Mouse (Mus musculus): ENCODE results near the gene Lgmn. TPM values are rescaled to one million over a fixed set of nuclear protein-coding genes. Genes with fewer than 3 reads are reported as not detected.

The Lgmn gene
- polyA plus RNA-seq (2014; fragmentation: Nextera tagmentation; extraction: Ambion mirVana), result 84.7 and 90.1 TPM in 2 replicates

- Histone ChIP-seq H3K27ac (ENCODE audit: low read length) (no peak within 1 kb of the TSS), H3K9ac (replicated peaks; ENCODE audit: low read depth, low read length) (peak within 1 kb of the TSS; percentile 39; the same call in 1 of the 2 replicates), H3K4me3 (ENCODE audit: low read depth, low read length) (peak within 1 kb of the TSS; percentile 57), H3K36me3 (ENCODE audit: control insufficient read depth, insufficient read depth, low read length) (no peaks in the 10 kb centered on the region), H3K27me3 (ENCODE audit: control insufficient read depth, insufficient read depth, low read length) (no peaks in the 10 kb centered on the region), H3K9me3 (ENCODE audit: control insufficient read depth, low read depth, low read length) (no peaks in the 10 kb centered on the region), H3K4me2 (replicated peaks; ENCODE audit: low read depth, low read length) (peak within 1 kb of the TSS; percentile 52), H3K4me1 (ENCODE audit: control insufficient read depth, insufficient read depth, low read length) (no peaks in the 10 kb centered on the region)
- whole genome bisulfite sequencing, result under 1% methylated on average over 28 of the region's 28 CpGs
- ATAC-seq (ENCODE audit: insufficient number of reproducible peaks, insufficient read depth, low FRiP score, low read depth), result peak; percentile 99
Measured at GRCm38 (mm10) chr12:102439632-102440023, at the start of gene Lgmn. Lgmn (minus strand) TSS chr12:102439813.

- no peak overlapping the region for H3K4me3 ChIP-seq (ENCODE audit: low read depth, low read length)
- no peaks in the 10 kb centered on the region for H3K9me3 ChIP-seq (ENCODE audit: control insufficient read depth, low read depth, low read length)
- H3K36me3 ChIP-seq (ENCODE audit: control insufficient read depth, insufficient read depth, low read length), result peaks cover 56% of the 10 kb centered on the region
- no peak overlapping the region for H3K9ac ChIP-seq (replicated peaks; ENCODE audit: low read depth, low read length)
- 67% methylated on average over 3 of the region's 3 CpGs for WGBS
- no peaks in the 10 kb centered on the region for H3K27me3 ChIP-seq (ENCODE audit: control insufficient read depth, insufficient read depth, low read length)
- H3K4me1 ChIP-seq (ENCODE audit: control insufficient read depth, insufficient read depth, low read length), result no peaks in the 10 kb centered on the region
- H3K4me2 ChIP-seq (replicated peaks; ENCODE audit: low read depth, low read length), result no peak overlapping the region
- ATAC-seq (ENCODE audit: insufficient number of reproducible peaks, insufficient read depth, low FRiP score, low read depth), result no peak
- H3K27ac ChIP-seq (ENCODE audit: low read length), result no peak overlapping the region
Measured at GRCm38 (mm10) chr12:102484946-102485345, 45.3 kb upstream of the Lgmn start.

- H3K36me3 ChIP-seq (ENCODE audit: control insufficient read depth, insufficient read depth, low read length), result peaks cover 52% of the 10 kb centered on the region
- H3K9me3 ChIP-seq (ENCODE audit: control insufficient read depth, low read depth, low read length), result no peaks in the 10 kb centered on the region
- no peak overlapping the region for H3K27ac ChIP-seq (ENCODE audit: low read length)
- no peak overlapping the region for H3K4me3 ChIP-seq (ENCODE audit: low read depth, low read length)
- 93% methylated on average over 4 of the region's 4 CpGs for WGBS
- H3K9ac ChIP-seq (replicated peaks; ENCODE audit: low read depth, low read length), result no peak overlapping the region
- no peak for ATAC-seq (ENCODE audit: insufficient number of reproducible peaks, insufficient read depth, low FRiP score, low read depth)
- H3K27me3 ChIP-seq (ENCODE audit: control insufficient read depth, insufficient read depth, low read length), result no peaks in the 10 kb centered on the region
- H3K4me2 ChIP-seq (replicated peaks; ENCODE audit: low read depth, low read length), result no peak overlapping the region
- H3K4me1 ChIP-seq (ENCODE audit: control insufficient read depth, insufficient read depth, low read length), result no peaks in the 10 kb centered on the region
Measured at GRCm38 (mm10) chr12:102480481-102480880, 40.9 kb upstream of the Lgmn start.

GRCm38 (mm10) chr12:102474411-102474810, 34.8 kb upstream of the Lgmn start:
- Histone ChIP-seq H3K9me3 (ENCODE audit: control insufficient read depth, low read depth, low read length) (no peaks in the 10 kb centered on the region), H3K36me3 (ENCODE audit: control insufficient read depth, insufficient read depth, low read length) (peaks cover 37% of the 10 kb centered on the region), H3K27ac (ENCODE audit: low read length) (no peak overlapping the region), H3K9ac (replicated peaks; ENCODE audit: low read depth, low read length) (no peak overlapping the region), H3K4me3 (ENCODE audit: low read depth, low read length) (no peak overlapping the region), H3K4me2 (replicated peaks; ENCODE audit: low read depth, low read length) (no peak overlapping the region), H3K27me3 (ENCODE audit: control insufficient read depth, insufficient read depth, low read length) (no peaks in the 10 kb centered on the region), H3K4me1 (ENCODE audit: control insufficient read depth, insufficient read depth, low read length) (no peaks in the 10 kb centered on the region)
- ATAC-seq (ENCODE audit: insufficient number of reproducible peaks, insufficient read depth, low FRiP score, low read depth), result no peak
- WGBS, result 90% methylated on average over 7 of the region's 7 CpGs

GRCm38 (mm10) chr12:102468894-102469764, 29.5 kb upstream of the Lgmn start, which contains the start of gene Golga5:
Golga5 (plus strand) TSS chr12:102469135.
- Histone ChIP-seq H3K9me3 (ENCODE audit: control insufficient read depth, low read depth, low read length) (no peaks in the 10 kb centered on the region), H3K4me2 (replicated peaks; ENCODE audit: low read depth, low read length) (peak within 1 kb of the TSS; percentile 57), H3K36me3 (ENCODE audit: control insufficient read depth, insufficient read depth, low read length) (peaks cover 8% of the 10 kb centered on the region), H3K27me3 (ENCODE audit: control insufficient read depth, insufficient read depth, low read length) (no peaks in the 10 kb centered on the region), H3K9ac (replicated peaks; ENCODE audit: low read depth, low read length) (peak within 1 kb of the TSS; percentile 77), H3K4me3 (ENCODE audit: low read depth, low read length) (peak within 1 kb of the TSS; percentile 97), H3K27ac (ENCODE audit: low read length) (peak within 1 kb of the TSS; percentile 56; the same call in 1 of the 2 replicates), H3K4me1 (ENCODE audit: control insufficient read depth, insufficient read depth, low read length) (no peaks in the 10 kb centered on the region)
- ATAC-seq (ENCODE audit: insufficient number of reproducible peaks, insufficient read depth, low FRiP score, low read depth), result peak; percentile 99
- WGBS, result under 1% methylated on average over 82 of the region's 86 CpGs

GRCm38 (mm10) chr12:102468136-102468535, 28.5 kb upstream of the Lgmn start:
- Histone ChIP-seq H3K4me1 (ENCODE audit: control insufficient read depth, insufficient read depth, low read length) (no peaks in the 10 kb centered on the region), H3K36me3 (ENCODE audit: control insufficient read depth, insufficient read depth, low read length) (peaks cover 8% of the 10 kb centered on the region), H3K4me2 (replicated peaks; ENCODE audit: low read depth, low read length) (no peak overlapping the region), H3K9me3 (ENCODE audit: control insufficient read depth, low read depth, low read length) (no peaks in the 10 kb centered on the region), H3K4me3 (ENCODE audit: low read depth, low read length) (no peak overlapping the region), H3K9ac (replicated peaks; ENCODE audit: low read depth, low read length) (no peak overlapping the region), H3K27ac (ENCODE audit: low read length) (no peak overlapping the region), H3K27me3 (ENCODE audit: control insufficient read depth, insufficient read depth, low read length) (no peaks in the 10 kb centered on the region)
- 79% methylated on average over 1 of the region's 1 CpGs for WGBS
- no peak for ATAC-seq (ENCODE audit: insufficient number of reproducible peaks, insufficient read depth, low FRiP score, low read depth)

- ATAC-seq (ENCODE audit: insufficient number of reproducible peaks, insufficient read depth, low FRiP score, low read depth), result no peak
- WGBS, result 59% methylated on average over 4 of the region's 4 CpGs
- H3K9ac ChIP-seq (replicated peaks; ENCODE audit: low read depth, low read length), result no peak overlapping the region
Measured at GRCm38 (mm10) chr12:102464650-102465049, 25.0 kb upstream of the Lgmn start.

GRCm38 (mm10) chr12:102461177-102461576, 21.6 kb upstream of the Lgmn start:
- Histone ChIP-seq H3K9ac (replicated peaks; ENCODE audit: low read depth, low read length) (no peak overlapping the region), H3K9me3 (ENCODE audit: control insufficient read depth, low read depth, low read length) (no peaks in the 10 kb centered on the region), H3K4me3 (ENCODE audit: low read depth, low read length) (no peak overlapping the region), H3K36me3 (ENCODE audit: control insufficient read depth, insufficient read depth, low read length) (no peaks in the 10 kb centered on the region), H3K4me2 (replicated peaks; ENCODE audit: low read depth, low read length) (no peak overlapping the region), H3K4me1 (ENCODE audit: control insufficient read depth, insufficient read depth, low read length) (no peaks in the 10 kb centered on the region), H3K27me3 (ENCODE audit: control insufficient read depth, insufficient read depth, low read length) (no peaks in the 10 kb centered on the region), H3K27ac (ENCODE audit: low read length) (no peak overlapping the region)
- 66% methylated on average over 5 of the region's 5 CpGs for WGBS
- ATAC-seq (ENCODE audit: insufficient number of reproducible peaks, insufficient read depth, low FRiP score, low read depth), result no peak

More at GRCm38 (mm10) chr12:102464650-102465049, 25.0 kb upstream of the Lgmn start:
- H3K27me3 ChIP-seq (ENCODE audit: control insufficient read depth, insufficient read depth, low read length), result no peaks in the 10 kb centered on the region
- H3K4me2 ChIP-seq (replicated peaks; ENCODE audit: low read depth, low read length), result no peak overlapping the region
- H3K27ac ChIP-seq (ENCODE audit: low read length), result no peak overlapping the region
- no peaks in the 10 kb centered on the region for H3K4me1 ChIP-seq (ENCODE audit: control insufficient read depth, insufficient read depth, low read length)
- H3K9me3 ChIP-seq (ENCODE audit: control insufficient read depth, low read depth, low read length), result no peaks in the 10 kb centered on the region
- H3K36me3 ChIP-seq (ENCODE audit: control insufficient read depth, insufficient read depth, low read length), result no peaks in the 10 kb centered on the region
- no peak overlapping the region for H3K4me3 ChIP-seq (ENCODE audit: low read depth, low read length)

Measured in stomach, embryonic 14.5 days (tissue).